Comparison of ENCODE assay signal across 30 mouse cellular contexts in genomic region chr17:12808851-12809250, GRCm38 (mm10). TPM values are rescaled to one million over a fixed set of nuclear protein-coding genes. Genes with fewer than 3 reads are reported as not detected.
DNase-seq lines count a peak whose midpoint lies in the region; ATAC-seq and TF ChIP-seq lines count a peak whose summit lies in the region.
"Had no signal": no experiment of that assay in that cellular context is flagged by ENCODE, and none has a peak within 500 bp of the region (broad histone marks: within the 10 kb centered on the region; RNA-seq: fewer than 3 reads in every experiment).

No protein-coding gene starts in this region.

- ATAC-seq in heart, embryonic 12.5 days (ENCODE audit: insufficient number of reproducible peaks, low FRiP score), result no peak
- no peak for ATAC-seq in lung, embryonic 14.5 days (ENCODE audit: insufficient read depth)
- ATAC-seq in intestine, embryonic 14.5 days (replicated peaks; ENCODE audit: low FRiP score, low TSS enrichment, low read depth), result no peak
- no peak for ATAC-seq in intestine, postnatal 0 days
- ATAC-seq: forebrain, embryonic 15.5 days; liver, embryonic 12.5 days; midbrain, embryonic 16.5 days; Patski had no signal

- H3K4me3 ChIP-seq in heart, embryonic 12.5 days, result no peak overlapping the region
- H3K4me3 ChIP-seq in lung, embryonic 14.5 days (ENCODE audit: low read depth, low read length), result no peak overlapping the region
- no peak overlapping the region for H3K4me3 ChIP-seq in intestine, embryonic 14.5 days (ENCODE audit: low read depth, low read length)
- no peak overlapping the region for H3K4me3 ChIP-seq in intestine, postnatal 0 days (ENCODE audit: low read depth, low read length)
- H3K4me3 ChIP-seq: embryonic facial prominence, embryonic 10.5 days; forebrain, embryonic 15.5 days; hindbrain, embryonic 15.5 days; limb, embryonic 12.5 days; liver, embryonic 12.5 days; midbrain, embryonic 10.5 days; myocyte; neural tube, embryonic 13.5 days had no signal

- no peaks in the 10 kb centered on the region; the same call in 1 of the 2 replicates for H3K9me3 ChIP-seq in heart, embryonic 12.5 days (replicated peaks)
- H3K9me3 ChIP-seq in lung, embryonic 14.5 days (ENCODE audit: low read depth, low read length), result peaks cover 4% of the 10 kb centered on the region; the same call in 1 of the 2 replicates
- H3K9me3 ChIP-seq in intestine, embryonic 14.5 days (ENCODE audit: control insufficient read depth, low read length), result peaks cover 5% of the 10 kb centered on the region; the same call in 1 of the 2 replicates
- H3K9me3 ChIP-seq in intestine, postnatal 0 days (ENCODE audit: control insufficient read depth), result no peaks in the 10 kb centered on the region
- H3K9me3 ChIP-seq: forebrain, embryonic 15.5 days; hindbrain, embryonic 15.5 days; liver, embryonic 12.5 days; neural tube, embryonic 13.5 days had no signal

- H3K36me3 ChIP-seq in heart, embryonic 12.5 days, result peaks cover 31% of the 10 kb centered on the region
- H3K36me3 ChIP-seq in lung, embryonic 14.5 days (ENCODE audit: insufficient read depth), result peaks cover 17% of the 10 kb centered on the region; the same call in 1 of the 2 replicates
- no peaks in the 10 kb centered on the region; the same call in 1 of the 2 replicates for H3K36me3 ChIP-seq in intestine, embryonic 14.5 days (ENCODE audit: control insufficient read depth, insufficient read depth, low read length)
- H3K36me3 ChIP-seq in intestine, postnatal 0 days (ENCODE audit: control insufficient read depth, insufficient read depth), result no peaks in the 10 kb centered on the region
- H3K36me3 ChIP-seq: forebrain, embryonic 15.5 days; hindbrain, embryonic 15.5 days; midbrain, embryonic 10.5 days; neural tube, embryonic 13.5 days had no signal

- DNase-seq in heart, adult 18-20 months, result no peak
- no peak for DNase-seq in lung, embryonic 14.5 days
- no peak for DNase-seq in lung, postnatal 4 days
- DNase-seq in intestine, embryonic 14.5 days (ENCODE audit: low spot score), result no peak
- no peak for DNase-seq in liver
- no peak for DNase-seq in embryo, embryonic 10.5 days (ENCODE audit: low spot score)
- DNase-seq: adrenal gland, postnatal 36 days; B cell, adult 2 months; cerebellum, adult 9-10 months; kidney, adult 18-20 months; kidney, postnatal 10 days; retina, postnatal 1 day; right cerebral cortex, postnatal 25 days; spleen, adult 18-20 months had no signal

- H3K27ac ChIP-seq in heart, embryonic 12.5 days (ENCODE audit: poor library complexity, severe bottlenecking), result peak overlapping the region; percentile 92
- H3K27ac ChIP-seq in lung, embryonic 14.5 days (ENCODE audit: low read depth), result peak overlapping the region; percentile 68
- peak overlapping the region; percentile 82 for H3K27ac ChIP-seq in intestine, embryonic 14.5 days (ENCODE audit: low read depth)
- 0 out of 2 replicates have a peak overlapping the region, but pooled peaks have one; percentile 10 for H3K27ac ChIP-seq in intestine, postnatal 0 days (ENCODE audit: low read depth, low read length)
- H3K27ac ChIP-seq: embryonic facial prominence, embryonic 10.5 days; forebrain, embryonic 15.5 days; hindbrain, embryonic 15.5 days; limb, embryonic 12.5 days; liver, embryonic 12.5 days; midbrain, embryonic 10.5 days; neural tube, embryonic 13.5 days had no signal

- WGBS in heart, embryonic 12.5 days, result 87% methylated on average over 6 of the region's 6 CpGs
- 80% methylated on average over 6 of the region's 6 CpGs for WGBS in lung, embryonic 14.5 days
- whole genome bisulfite sequencing in intestine, embryonic 14.5 days, result 83% methylated on average over 6 of the region's 6 CpGs
- WGBS in intestine, postnatal 0 days, result 77% methylated on average over 6 of the region's 6 CpGs

- no peak for TF ChIP-seq CTCF in lung, embryonic 14.5 days (IDR thresholded peaks at IDR 0.05; ENCODE audit: low read depth)
- TF ChIP-seq CTCF in intestine, postnatal 0 days (IDR thresholded peaks at IDR 0.05; ENCODE audit: low read depth), result no peak

- H3K9ac ChIP-seq in heart, embryonic 12.5 days, result no peak overlapping the region
- no peak overlapping the region for H3K9ac ChIP-seq in lung, embryonic 14.5 days
- no peak overlapping the region for H3K9ac ChIP-seq in intestine, embryonic 14.5 days (ENCODE audit: low read length)
- no peak overlapping the region for H3K9ac ChIP-seq in intestine, postnatal 0 days (ENCODE audit: low read depth, low read length)
- H3K9ac ChIP-seq: forebrain, embryonic 15.5 days; hindbrain, embryonic 15.5 days; limb, embryonic 12.5 days; liver, embryonic 12.5 days; neural tube, embryonic 13.5 days had no signal

- no peaks in the 10 kb centered on the region for H3K27me3 ChIP-seq in heart, embryonic 12.5 days (replicated peaks)
- H3K27me3 ChIP-seq in lung, embryonic 14.5 days (ENCODE audit: insufficient read depth, low read length), result no peaks in the 10 kb centered on the region
- H3K27me3 ChIP-seq in intestine, embryonic 14.5 days (replicated peaks; ENCODE audit: control insufficient read depth, insufficient read depth, low read length), result no peaks in the 10 kb centered on the region
- H3K27me3 ChIP-seq in intestine, postnatal 0 days (replicated peaks; ENCODE audit: control insufficient read depth, insufficient read depth, low read length), result no peaks in the 10 kb centered on the region
- H3K27me3 ChIP-seq: CH12.LX; forebrain, embryonic 15.5 days; hindbrain, embryonic 15.5 days; limb, embryonic 12.5 days; liver, embryonic 12.5 days; neural tube, embryonic 13.5 days; Patski had no signal

- no peak overlapping the region for H3K4me2 ChIP-seq in heart, embryonic 12.5 days
- no peak overlapping the region for H3K4me2 ChIP-seq in lung, embryonic 14.5 days
- no peak overlapping the region for H3K4me2 ChIP-seq in intestine, embryonic 14.5 days (ENCODE audit: low read length)
- no peak overlapping the region for H3K4me2 ChIP-seq in intestine, postnatal 0 days (replicated peaks; ENCODE audit: low read depth)
- H3K4me2 ChIP-seq: forebrain, embryonic 15.5 days; hindbrain, embryonic 15.5 days; limb, embryonic 12.5 days; liver, embryonic 12.5 days; neural tube, embryonic 13.5 days had no signal

- peaks cover 38% of the 10 kb centered on the region for H3K4me1 ChIP-seq in heart, embryonic 12.5 days (replicated peaks)
- peaks cover 20% of the 10 kb centered on the region for H3K4me1 ChIP-seq in lung, embryonic 14.5 days (ENCODE audit: insufficient read depth)
- H3K4me1 ChIP-seq in intestine, embryonic 14.5 days (replicated peaks; ENCODE audit: control insufficient read depth, insufficient read depth, low read length), result peaks cover 17% of the 10 kb centered on the region
- 0 out of 2 replicates have a peak, but pooled peaks cover 7% of the 10 kb centered on the region for H3K4me1 ChIP-seq in intestine, postnatal 0 days (replicated peaks; ENCODE audit: control insufficient read depth, insufficient read depth, low read length)
- H3K4me1 ChIP-seq: forebrain, embryonic 15.5 days had no signal

RNA-seq across cellular contexts. Expression of gene Igf2r, which starts 39.4 kb away (rescaled TPM):
- polyA plus RNA-seq in heart, embryonic 12.5 days (2016; fragmentation: Nextera tagmentation; extraction: Ambion mirVana), result 293 and 312 TPM in 2 replicates
- 100 to 1,000 TPM; 111 to 115 TPM for total RNA-seq in heart, adult 18-20 months (2021)
- 86.6 and 87.0 TPM in 2 replicates for polyA plus RNA-seq in lung, embryonic 14.5 days (2014; fragmentation: Nextera tagmentation; extraction: Ambion mirVana)
- 52.3 and 52.8 TPM in 2 replicates for polyA plus RNA-seq in intestine, embryonic 14.5 days (2014; fragmentation: Nextera tagmentation; extraction: Ambion mirVana)
- polyA plus RNA-seq in intestine, postnatal 0 days (2015; fragmentation: Nextera tagmentation; extraction: Ambion mirVana), result 25.1 and 28.7 TPM in 2 replicates

RNA-seq across cellular contexts. Expression of gene Mas1, which starts 59.1 kb away (rescaled TPM):
- 0.39 and 1.1 TPM in 2 replicates for polyA plus RNA-seq in heart, embryonic 12.5 days (2016; fragmentation: Nextera tagmentation; extraction: Ambion mirVana)
- under 1 TPM; 0.46 to 0.60 TPM for total RNA-seq in heart, adult 18-20 months (2021)
- polyA plus RNA-seq in lung, embryonic 14.5 days (2014; fragmentation: Nextera tagmentation; extraction: Ambion mirVana), result 0.67 and 0.97 TPM in 2 replicates
- polyA plus RNA-seq in intestine, embryonic 14.5 days (2014; fragmentation: Nextera tagmentation; extraction: Ambion mirVana), result 0.64 and 1.3 TPM in 2 replicates
- 0.10 and 0.16 TPM in 2 replicates for polyA plus RNA-seq in intestine, postnatal 0 days (2015; fragmentation: Nextera tagmentation; extraction: Ambion mirVana)
- total RNA-seq: adrenal gland, adult 18-20 months; adrenal gland, postnatal 36 days; CH12.LX; common myeloid progenitor, adult 5-6 weeks; G1E had no signal
- polyA plus RNA-seq: G1E; hindbrain, embryonic 15.5 days; midbrain, embryonic 16.5 days; Patski had no signal

Comparison
In these comparisons a context has a peak if more than half of its experiments do, and no peak if none do; other contexts are left out.
1. H3K27ac ChIP-seq: peak in every context shown above with its lines; median percentile 92 in heart, embryonic 12.5 days; 82 in intestine, embryonic 14.5 days; 68 in lung, embryonic 14.5 days; 10 in intestine, postnatal 0 days.